Mouse (Mus musculus) bone marrow macrophage, adult 2 months (primary cell): ENCODE measurements at regions not wholly inside any gene's neighbourhood (a gene's known extent, or its start where the extent isn't known, plus 50 kb on each side); places are given as distances from the start of the nearest gene placed in this dataset.

ENCODE experiments used
- CTCF ChIP-seq: IDR thresholded peaks from 2 replicates; pipeline ENCODE4 v1.5.1; 2012; ENCODE audit warnings: low read depth, mild to moderate bottlenecking, low read length, moderate library complexity
- POLR2A ChIP-seq: IDR thresholded peaks from 2 replicates; pipeline ENCODE4 v1.6.1; 2012; ENCODE audit warnings: mild to moderate bottlenecking, low read depth, low read length, borderline replicate concordance

GRCm38 (mm10) chr11:18585031-18585430 is 433.8 kb downstream of the Meis1 start:
- TF ChIP-seq CTCF (no peak), POLR2A (no peak)
